Mouse (Mus musculus): ENCODE results near the gene Retreg2. TPM values are rescaled to one million over a fixed set of nuclear protein-coding genes. Genes with fewer than 3 reads are reported as not detected.

Retreg2 gene
- total and polyA plus RNA-seq, 2 experiments from 2014 or later = 145 to 228 TPM

GRCm38 (mm10) chr1:75159540-75160255 lies 17.1 kb downstream of the Retreg2 start:
- no peak for ATAC-seq (ENCODE audit: low FRiP score)

GRCm38 (mm10) chr1:75160256-75160617 lies 17.7 kb downstream of the Retreg2 start:
- ATAC-seq (ENCODE audit: low FRiP score) = no peak
- no peak for DNase-seq (ENCODE audit: low spot score)
- Histone ChIP-seq H3K4me2 (ENCODE audit: low read depth, low read length, poor library complexity, severe bottlenecking) (no peak overlapping the region), H3K4me3 (ENCODE audit: low read depth, low read length) (no peak overlapping the region), H3K9me3 (ENCODE audit: low read length) (no peaks in the 10 kb centered on the region), H3K27ac (ENCODE audit: low read depth, low read length) (no peak overlapping the region), H3K4me1 (ENCODE audit: insufficient read depth, low read length) (no peaks in the 10 kb centered on the region), H3K36me3 (ENCODE audit: insufficient read depth, low read length) (no peaks in the 10 kb centered on the region), H3K27me3 (ENCODE audit: insufficient read depth, low read length) (no peaks in the 10 kb centered on the region), H3K9ac (replicated peaks; ENCODE audit: low read length, poor library complexity, severe bottlenecking) (no peak overlapping the region)
- TF ChIP-seq CTCF (IDR thresholded peaks at IDR 0.05) = no peak
- WGBS = 82% methylated on average over 4 of the region's 4 CpGs

More at GRCm38 (mm10) chr1:75159540-75160255, 17.1 kb downstream of the Retreg2 start:
- 71% methylated on average over 5 of the region's 5 CpGs for WGBS
- no peak for TF ChIP-seq CTCF (IDR thresholded peaks at IDR 0.05)
- Histone ChIP-seq H3K27ac (ENCODE audit: low read depth, low read length) (no peak overlapping the region), H3K4me1 (ENCODE audit: insufficient read depth, low read length) (no peaks in the 10 kb centered on the region), H3K4me3 (ENCODE audit: low read depth, low read length) (no peak overlapping the region), H3K9ac (replicated peaks; ENCODE audit: low read length, poor library complexity, severe bottlenecking) (no peak overlapping the region), H3K27me3 (ENCODE audit: insufficient read depth, low read length) (no peaks in the 10 kb centered on the region), H3K4me2 (ENCODE audit: low read depth, low read length, poor library complexity, severe bottlenecking) (no peak overlapping the region), H3K9me3 (ENCODE audit: low read length) (no peaks in the 10 kb centered on the region), H3K36me3 (ENCODE audit: insufficient read depth, low read length) (no peaks in the 10 kb centered on the region)
- no peak for DNase-seq (ENCODE audit: low spot score)

DNA sequence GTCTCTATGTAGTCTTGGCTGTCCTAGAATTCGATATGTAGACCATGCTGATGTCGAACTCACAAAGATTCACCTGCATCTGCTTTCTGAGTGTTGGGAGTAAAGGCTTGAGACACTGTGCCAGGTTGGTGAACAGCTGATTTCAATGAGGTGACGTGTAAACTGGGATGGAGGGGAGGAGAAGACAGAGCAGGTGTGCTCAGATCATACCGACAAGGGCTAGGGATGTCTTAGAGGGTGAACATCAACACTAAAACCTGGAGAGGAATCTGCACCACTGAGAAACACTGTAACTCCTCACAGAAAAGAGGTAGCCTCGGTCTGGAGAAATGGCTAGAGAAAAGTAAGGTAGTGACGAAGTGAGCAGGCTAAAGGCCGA lies 25.5 kb downstream of the Retreg2 start:
- Histone ChIP-seq H3K9ac (replicated peaks; ENCODE audit: low read length, poor library complexity, severe bottlenecking) (peak overlapping the region; percentile 66), H3K4me2 (ENCODE audit: low read depth, low read length, poor library complexity, severe bottlenecking) (peak overlapping the region; percentile 58), H3K27ac (ENCODE audit: low read depth, low read length) (peak overlapping the region; percentile 80; the same call in 1 of the 2 replicates), H3K9me3 (ENCODE audit: low read length) (no peaks in the 10 kb centered on the region), H3K4me3 (ENCODE audit: low read depth, low read length) (peak overlapping the region; percentile 78), H3K27me3 (ENCODE audit: insufficient read depth, low read length) (no peaks in the 10 kb centered on the region), H3K4me1 (ENCODE audit: insufficient read depth, low read length) (0 out of 2 replicates have a peak, but pooled peaks cover 2% of the 10 kb centered on the region), H3K36me3 (ENCODE audit: insufficient read depth, low read length) (peaks cover 23% of the 10 kb centered on the region)
- TF ChIP-seq CTCF (IDR thresholded peaks at IDR 0.05) = no peak
- WGBS = 7% methylated on average over 7 of the region's 7 CpGs
- ATAC-seq (ENCODE audit: low FRiP score) = peak; percentile 67
- no peak for DNase-seq (ENCODE audit: low spot score)

GRCm38 (mm10) chr1:75168472-75169464 lies 26.2 kb downstream of the Retreg2 start, which contains the start of gene Zfand2b:
Gene Zfand2b, plus strand, starts transcription at chr1:75168646.
- Histone ChIP-seq H3K9me3 (ENCODE audit: low read length) (no peaks in the 10 kb centered on the region), H3K27ac (ENCODE audit: low read depth, low read length) (peak within 1 kb of the TSS; percentile 80), H3K4me1 (ENCODE audit: insufficient read depth, low read length) (0 out of 2 replicates have a peak, but pooled peaks cover 2% of the 10 kb centered on the region), H3K36me3 (ENCODE audit: insufficient read depth, low read length) (peaks cover 30% of the 10 kb centered on the region), H3K4me2 (ENCODE audit: low read depth, low read length, poor library complexity, severe bottlenecking) (peak within 1 kb of the TSS; percentile 58), H3K4me3 (ENCODE audit: low read depth, low read length) (peak within 1 kb of the TSS; percentile 78), H3K9ac (replicated peaks; ENCODE audit: low read length, poor library complexity, severe bottlenecking) (peak within 1 kb of the TSS; percentile 66), H3K27me3 (ENCODE audit: insufficient read depth, low read length) (no peaks in the 10 kb centered on the region)
- peak; percentile 94 for DNase-seq (ENCODE audit: low spot score)
- peak; percentile 96 for ATAC-seq (ENCODE audit: low FRiP score)
- 1% methylated on average over 55 of the region's 59 CpGs for WGBS
- TF ChIP-seq CTCF (IDR thresholded peaks at IDR 0.05) = 0 out of 2 replicates have a peak, but pooled peaks have one; percentile 5

GRCm38 (mm10) chr1:75179334-75180104 lies 36.9 kb downstream of the Retreg2 start:
- peak overlapping the region; percentile 52 for H3K4me3 ChIP-seq (ENCODE audit: low read depth, low read length)
- WGBS = 7% methylated on average over 23 of the region's 23 CpGs

More at GRCm38 (mm10) chr1:75179334-75180104, 36.9 kb downstream of the Retreg2 start:
- H3K27me3 ChIP-seq (ENCODE audit: insufficient read depth, low read length) = no peaks in the 10 kb centered on the region
- peak; percentile 78 for DNase-seq (ENCODE audit: low spot score)
- H3K9me3 ChIP-seq (ENCODE audit: low read length) = no peaks in the 10 kb centered on the region
- no peak for TF ChIP-seq CTCF (IDR thresholded peaks at IDR 0.05)
- H3K9ac ChIP-seq (replicated peaks; ENCODE audit: low read length, poor library complexity, severe bottlenecking) = peak overlapping the region; percentile 61
- 0 out of 2 replicates have a peak overlapping the region, but pooled peaks have one; percentile 8 for H3K27ac ChIP-seq (ENCODE audit: low read depth, low read length)
- peak overlapping the region; percentile 80 for H3K4me2 ChIP-seq (ENCODE audit: low read depth, low read length, poor library complexity, severe bottlenecking)
- H3K36me3 ChIP-seq (ENCODE audit: insufficient read depth, low read length) = peaks cover 64% of the 10 kb centered on the region
- peak; percentile 35 for ATAC-seq (ENCODE audit: low FRiP score)
- H3K4me1 ChIP-seq (ENCODE audit: insufficient read depth, low read length) = no peaks in the 10 kb centered on the region
